Mouse (Mus musculus): ENCODE results near the gene Gm45618. TPM values are rescaled to one million over a fixed set of nuclear protein-coding genes. Genes with fewer than 3 reads are reported as not detected.

Gene Gm45618
- polyA plus RNA-seq, 1 experiment from 2014 or later, result not detected

GRCm38 (mm10) chr7:142080876-142081275 is 39.7 kb downstream of the Gm45618 start:
- H3K27me3 ChIP-seq (ENCODE audit: control insufficient read depth, insufficient read depth, low read length), result peaks cover 14% of the 10 kb centered on the region
- no peak overlapping the region for H3K4me2 ChIP-seq (ENCODE audit: low read depth, low read length)
- no peak overlapping the region for H3K9ac ChIP-seq (ENCODE audit: low read length)
- no peak overlapping the region for H3K27ac ChIP-seq (ENCODE audit: low read length)
- 67% methylated on average over 2 of the region's 2 CpGs for WGBS
- H3K4me1 ChIP-seq (ENCODE audit: control insufficient read depth, insufficient read depth, low read length), result peaks cover 34% of the 10 kb centered on the region
- no peaks in the 10 kb centered on the region for H3K9me3 ChIP-seq (replicated peaks; ENCODE audit: control insufficient read depth, low read length)
- no peak for ATAC-seq (replicated peaks; ENCODE audit: extremely low read depth, insufficient read depth, low FRiP score)
- H3K4me3 ChIP-seq (ENCODE audit: low read length), result no peak overlapping the region
- H3K36me3 ChIP-seq (ENCODE audit: control insufficient read depth, insufficient read depth), result peaks cover 15% of the 10 kb centered on the region

GRCm38 (mm10) chr7:142079365-142079764 is 41.2 kb downstream of the Gm45618 start:
- H3K9me3 ChIP-seq (replicated peaks; ENCODE audit: control insufficient read depth, low read length), result no peaks in the 10 kb centered on the region
- no peak overlapping the region for H3K9ac ChIP-seq (ENCODE audit: low read length)
- WGBS, result 60% methylated on average over 5 of the region's 5 CpGs
- peaks cover 10% of the 10 kb centered on the region for H3K36me3 ChIP-seq (ENCODE audit: control insufficient read depth, insufficient read depth)
- no peak overlapping the region for H3K27ac ChIP-seq (ENCODE audit: low read length)
- H3K4me2 ChIP-seq (ENCODE audit: low read depth, low read length), result no peak overlapping the region
- peaks cover 22% of the 10 kb centered on the region for H3K4me1 ChIP-seq (ENCODE audit: control insufficient read depth, insufficient read depth, low read length)
- no peak for ATAC-seq (replicated peaks; ENCODE audit: extremely low read depth, insufficient read depth, low FRiP score)
- H3K4me3 ChIP-seq (ENCODE audit: low read length), result no peak overlapping the region
- H3K27me3 ChIP-seq (ENCODE audit: control insufficient read depth, insufficient read depth, low read length), result peaks cover 14% of the 10 kb centered on the region

GRCm38 (mm10) chr7:142077138-142077537 is 43.4 kb downstream of the Gm45618 start:
- Histone ChIP-seq H3K27ac (ENCODE audit: low read length) (peak overlapping the region; percentile 55; the same call in 1 of the 2 replicates), H3K4me2 (ENCODE audit: low read depth, low read length) (no peak overlapping the region), H3K4me1 (ENCODE audit: control insufficient read depth, insufficient read depth, low read length) (peaks cover 16% of the 10 kb centered on the region), H3K9ac (ENCODE audit: low read length) (no peak overlapping the region), H3K4me3 (ENCODE audit: low read length) (no peak overlapping the region), H3K36me3 (ENCODE audit: control insufficient read depth, insufficient read depth) (peaks cover 3% of the 10 kb centered on the region; the same call in 1 of the 2 replicates), H3K9me3 (replicated peaks; ENCODE audit: control insufficient read depth, low read length) (no peaks in the 10 kb centered on the region), H3K27me3 (ENCODE audit: control insufficient read depth, insufficient read depth, low read length) (peaks cover 1% of the 10 kb centered on the region)
- WGBS, result 44% methylated on average over 3 of the region's 3 CpGs
- ATAC-seq (replicated peaks; ENCODE audit: extremely low read depth, insufficient read depth, low FRiP score), result no peak

- no peak for ATAC-seq (replicated peaks; ENCODE audit: extremely low read depth, insufficient read depth, low FRiP score)
- WGBS, result 57% methylated on average over 8 of the region's 8 CpGs
- H3K4me2 ChIP-seq (ENCODE audit: low read depth, low read length), result no peak overlapping the region
- no peak overlapping the region for H3K9ac ChIP-seq (ENCODE audit: low read length)
- H3K36me3 ChIP-seq (ENCODE audit: control insufficient read depth, insufficient read depth), result no peaks in the 10 kb centered on the region
- H3K9me3 ChIP-seq (replicated peaks; ENCODE audit: control insufficient read depth, low read length), result no peaks in the 10 kb centered on the region
- no peak overlapping the region for H3K4me3 ChIP-seq (ENCODE audit: low read length)
- H3K27me3 ChIP-seq (ENCODE audit: control insufficient read depth, insufficient read depth, low read length), result no peaks in the 10 kb centered on the region; the same call in 1 of the 2 replicates
- peaks cover 18% of the 10 kb centered on the region for H3K4me1 ChIP-seq (ENCODE audit: control insufficient read depth, insufficient read depth, low read length)
- H3K27ac ChIP-seq (ENCODE audit: low read length), result no peak overlapping the region
These were observed 46.2 kb downstream of the Gm45618 start for GRCm38 (mm10) chr7:142074146-142074886.

- no peak overlapping the region for H3K4me2 ChIP-seq (ENCODE audit: low read depth, low read length)
- H3K4me1 ChIP-seq (ENCODE audit: control insufficient read depth, insufficient read depth, low read length), result peaks cover 8% of the 10 kb centered on the region; the same call in 1 of the 2 replicates
- no peaks in the 10 kb centered on the region for H3K36me3 ChIP-seq (ENCODE audit: control insufficient read depth, insufficient read depth)
- H3K27ac ChIP-seq (ENCODE audit: low read length), result no peak overlapping the region
- H3K4me3 ChIP-seq (ENCODE audit: low read length), result no peak overlapping the region
- ATAC-seq (replicated peaks; ENCODE audit: extremely low read depth, insufficient read depth, low FRiP score), result no peak
- H3K9me3 ChIP-seq (replicated peaks; ENCODE audit: control insufficient read depth, low read length), result no peaks in the 10 kb centered on the region
- H3K27me3 ChIP-seq (ENCODE audit: control insufficient read depth, insufficient read depth, low read length), result no peaks in the 10 kb centered on the region; the same call in 1 of the 2 replicates
- H3K9ac ChIP-seq (ENCODE audit: low read length), result no peak overlapping the region
These were observed 48.8 kb downstream of the Gm45618 start for GRCm38 (mm10) chr7:142071717-142072116.

GRCm38 (mm10) chr7:142071212-142071578 is 49.3 kb downstream of the Gm45618 start:
- Histone ChIP-seq H3K4me1 (ENCODE audit: control insufficient read depth, insufficient read depth, low read length) (peaks cover 8% of the 10 kb centered on the region; the same call in 1 of the 2 replicates), H3K9ac (ENCODE audit: low read length) (no peak overlapping the region), H3K4me3 (ENCODE audit: low read length) (0 out of 2 replicates have a peak overlapping the region, but pooled peaks have one; percentile 4), H3K27me3 (ENCODE audit: control insufficient read depth, insufficient read depth, low read length) (no peaks in the 10 kb centered on the region; the same call in 1 of the 2 replicates), H3K4me2 (ENCODE audit: low read depth, low read length) (peak overlapping the region; percentile 42), H3K27ac (ENCODE audit: low read length) (no peak overlapping the region), H3K36me3 (ENCODE audit: control insufficient read depth, insufficient read depth) (no peaks in the 10 kb centered on the region), H3K9me3 (replicated peaks; ENCODE audit: control insufficient read depth, low read length) (no peaks in the 10 kb centered on the region)
- 7% methylated on average over 10 of the region's 10 CpGs for WGBS
- ATAC-seq (replicated peaks; ENCODE audit: extremely low read depth, insufficient read depth, low FRiP score), result no peak

GRCm38 (mm10) chr7:142070458-142071211 is 49.9 kb downstream of the Gm45618 start:
- H3K4me1 ChIP-seq (ENCODE audit: control insufficient read depth, insufficient read depth, low read length), result peaks cover 8% of the 10 kb centered on the region; the same call in 1 of the 2 replicates
- no peaks in the 10 kb centered on the region for H3K36me3 ChIP-seq (ENCODE audit: control insufficient read depth, insufficient read depth)
- ATAC-seq (replicated peaks; ENCODE audit: extremely low read depth, insufficient read depth, low FRiP score), result peak; percentile 55
- peak overlapping the region; percentile 42 for H3K4me2 ChIP-seq (ENCODE audit: low read depth, low read length)
- H3K9ac ChIP-seq (ENCODE audit: low read length), result no peak overlapping the region
- H3K27me3 ChIP-seq (ENCODE audit: control insufficient read depth, insufficient read depth, low read length), result no peaks in the 10 kb centered on the region; the same call in 1 of the 2 replicates
- H3K9me3 ChIP-seq (replicated peaks; ENCODE audit: control insufficient read depth, low read length), result no peaks in the 10 kb centered on the region
- 14% methylated on average over 13 of the region's 13 CpGs for WGBS
- no peak overlapping the region for H3K27ac ChIP-seq (ENCODE audit: low read length)
- H3K4me3 ChIP-seq (ENCODE audit: low read length), result 0 out of 2 replicates have a peak overlapping the region, but pooled peaks have one; percentile 4
